Mouse (Mus musculus): ENCODE data around the gene Tmem178. TPM values are rescaled to one million over a fixed set of nuclear protein-coding genes. Genes with fewer than 3 reads are reported as not detected.

The Tmem178 gene
- polyA plus RNA-seq (2012): not detected in 2 replicates

GRCm38 (mm10) chr17:80944530-80945198 lies at the start of gene Tmem178:
Tmem178 (plus strand) TSS chr17:80944632.
- Histone ChIP-seq H3K4me1 (ENCODE audit: control insufficient read depth) (no peaks in the 10 kb centered on the region), H3K4me3 (replicated peaks) (no peak within 1 kb of the TSS), H3K27me3 (ENCODE audit: control insufficient read depth) (peaks cover 38% of the 10 kb centered on the region), H3K9me3 (ENCODE audit: control insufficient read depth, low read length) (no peaks in the 10 kb centered on the region), H3K36me3 (ENCODE audit: control insufficient read depth) (no peaks in the 10 kb centered on the region)
- TF ChIP-seq TAL1 (IDR thresholded peaks at IDR 0.05; ENCODE audit: low read length) (no peak), GATA1 (IDR thresholded peaks at IDR 0.05; ENCODE audit: low read length) (no peak)

GRCm38 (mm10) chr17:80896481-80896880 lies 48.0 kb upstream of the Tmem178 start:
- no peaks in the 10 kb centered on the region for H3K4me1 ChIP-seq (ENCODE audit: control insufficient read depth)
- H3K9me3 ChIP-seq (ENCODE audit: control insufficient read depth, low read length): no peaks in the 10 kb centered on the region
- TF ChIP-seq TAL1 (IDR thresholded peaks at IDR 0.05; ENCODE audit: low read length): no peak
- TF ChIP-seq GATA1 (IDR thresholded peaks at IDR 0.05; ENCODE audit: low read length): no peak
- no peaks in the 10 kb centered on the region for H3K27me3 ChIP-seq (ENCODE audit: control insufficient read depth)
- no peak overlapping the region for H3K4me3 ChIP-seq (replicated peaks)
- H3K36me3 ChIP-seq (ENCODE audit: control insufficient read depth): no peaks in the 10 kb centered on the region

- no peaks in the 10 kb centered on the region for H3K9me3 ChIP-seq (ENCODE audit: control insufficient read depth, low read length)
- H3K4me1 ChIP-seq (ENCODE audit: control insufficient read depth): no peaks in the 10 kb centered on the region
- TF ChIP-seq GATA1 (IDR thresholded peaks at IDR 0.05; ENCODE audit: low read length): no peak
- no peak for TF ChIP-seq TAL1 (IDR thresholded peaks at IDR 0.05; ENCODE audit: low read length)
- no peaks in the 10 kb centered on the region for H3K36me3 ChIP-seq (ENCODE audit: control insufficient read depth)
- H3K27me3 ChIP-seq (ENCODE audit: control insufficient read depth): no peaks in the 10 kb centered on the region
- H3K4me3 ChIP-seq (replicated peaks): no peak overlapping the region
Measured at GRCm38 (mm10) chr17:80897709-80898440, 46.6 kb upstream of the Tmem178 start.

GRCm38 (mm10) chr17:80899513-80900199 lies 44.8 kb upstream of the Tmem178 start:
- H3K4me1 ChIP-seq (ENCODE audit: control insufficient read depth): no peaks in the 10 kb centered on the region
- H3K9me3 ChIP-seq (ENCODE audit: control insufficient read depth, low read length): peaks cover 2% of the 10 kb centered on the region; the same call in 1 of the 2 replicates
- no peak overlapping the region for H3K4me3 ChIP-seq (replicated peaks)
- no peaks in the 10 kb centered on the region for H3K27me3 ChIP-seq (ENCODE audit: control insufficient read depth)
- no peaks in the 10 kb centered on the region for H3K36me3 ChIP-seq (ENCODE audit: control insufficient read depth)
- no peak for TF ChIP-seq GATA1 (IDR thresholded peaks at IDR 0.05; ENCODE audit: low read length)
- no peak for TF ChIP-seq TAL1 (IDR thresholded peaks at IDR 0.05; ENCODE audit: low read length)

- Histone ChIP-seq H3K36me3 (ENCODE audit: control insufficient read depth) (no peaks in the 10 kb centered on the region), H3K27me3 (ENCODE audit: control insufficient read depth) (no peaks in the 10 kb centered on the region), H3K9me3 (ENCODE audit: control insufficient read depth, low read length) (peaks cover 2% of the 10 kb centered on the region; the same call in 1 of the 2 replicates), H3K4me3 (replicated peaks) (no peak overlapping the region), H3K4me1 (ENCODE audit: control insufficient read depth) (no peaks in the 10 kb centered on the region)
- TF ChIP-seq GATA1 (IDR thresholded peaks at IDR 0.05; ENCODE audit: low read length) (no peak), TAL1 (IDR thresholded peaks at IDR 0.05; ENCODE audit: low read length) (no peak)
Measured at GRCm38 (mm10) chr17:80900200-80900520, 44.3 kb upstream of the Tmem178 start.

GRCm38 (mm10) chr17:80901885-80902284 lies 42.5 kb upstream of the Tmem178 start:
- Histone ChIP-seq H3K4me1 (ENCODE audit: control insufficient read depth) (no peaks in the 10 kb centered on the region), H3K27me3 (ENCODE audit: control insufficient read depth) (no peaks in the 10 kb centered on the region)
- no peak for TF ChIP-seq GATA1 (IDR thresholded peaks at IDR 0.05; ENCODE audit: low read length)
- TF ChIP-seq TAL1 (IDR thresholded peaks at IDR 0.05; ENCODE audit: low read length): no peak

GRCm38 (mm10) chr17:80903121-80903875 lies 41.1 kb upstream of the Tmem178 start:
- H3K4me1 ChIP-seq (ENCODE audit: control insufficient read depth): no peaks in the 10 kb centered on the region
- TF ChIP-seq GATA1 (IDR thresholded peaks at IDR 0.05; ENCODE audit: low read length) (no peak), TAL1 (IDR thresholded peaks at IDR 0.05; ENCODE audit: low read length) (no peak)
- H3K27me3 ChIP-seq (ENCODE audit: control insufficient read depth): no peaks in the 10 kb centered on the region
- H3K9me3 ChIP-seq (ENCODE audit: control insufficient read depth, low read length): peaks cover 2% of the 10 kb centered on the region; the same call in 1 of the 2 replicates
- H3K36me3 ChIP-seq (ENCODE audit: control insufficient read depth): no peaks in the 10 kb centered on the region
- no peak overlapping the region for H3K4me3 ChIP-seq (replicated peaks)

More at GRCm38 (mm10) chr17:80901885-80902284, 42.5 kb upstream of the Tmem178 start:
- Histone ChIP-seq H3K9me3 (ENCODE audit: control insufficient read depth, low read length) (peaks cover 2% of the 10 kb centered on the region; the same call in 1 of the 2 replicates), H3K36me3 (ENCODE audit: control insufficient read depth) (no peaks in the 10 kb centered on the region), H3K4me3 (replicated peaks) (no peak overlapping the region)

GRCm38 (mm10) chr17:80904061-80904460 lies 40.4 kb upstream of the Tmem178 start:
- Histone ChIP-seq H3K4me3 (replicated peaks) (no peak overlapping the region), H3K4me1 (ENCODE audit: control insufficient read depth) (no peaks in the 10 kb centered on the region), H3K36me3 (ENCODE audit: control insufficient read depth) (no peaks in the 10 kb centered on the region), H3K27me3 (ENCODE audit: control insufficient read depth) (no peaks in the 10 kb centered on the region), H3K9me3 (ENCODE audit: control insufficient read depth, low read length) (peaks cover 4% of the 10 kb centered on the region; the same call in 1 of the 2 replicates)
- TF ChIP-seq GATA1 (IDR thresholded peaks at IDR 0.05; ENCODE audit: low read length) (no peak), TAL1 (IDR thresholded peaks at IDR 0.05; ENCODE audit: low read length) (no peak)
